Mouse (Mus musculus): ENCODE data around the gene 1700019N19Rik. TPM values are rescaled to one million over a fixed set of nuclear protein-coding genes. Genes with fewer than 3 reads are reported as not detected.

The 1700019N19Rik gene
- total and polyA plus RNA-seq, 2 experiments = not detected

DNA sequence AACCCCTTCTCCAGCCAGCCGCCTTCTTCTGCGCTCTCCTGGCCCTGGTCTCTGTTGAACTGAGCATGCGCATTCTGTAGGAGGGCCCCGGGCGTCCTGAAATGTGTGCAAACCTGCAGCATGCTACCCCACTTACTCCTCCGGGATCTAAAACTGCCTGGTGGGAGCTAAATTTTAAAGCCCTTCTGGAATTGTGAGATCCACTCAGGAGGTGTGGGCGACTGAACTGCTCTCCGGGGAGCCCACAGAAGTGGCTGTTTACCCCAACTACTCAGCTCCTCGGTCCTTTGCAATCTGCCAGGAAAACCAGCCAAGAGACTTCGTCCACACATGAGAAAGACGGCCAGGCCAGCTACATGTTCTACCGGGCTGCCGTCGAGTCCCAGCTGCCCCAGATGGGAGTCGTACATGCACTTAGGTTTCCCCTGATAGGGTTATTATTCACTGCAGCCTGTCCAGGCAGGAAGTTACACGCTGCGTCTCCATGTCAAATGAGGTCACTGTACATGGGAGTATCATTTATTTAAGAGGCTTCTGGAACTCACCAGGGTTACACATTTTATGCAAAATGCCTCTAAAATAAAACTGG lies 22.3 kb upstream of the 1700019N19Rik start:
- Histone ChIP-seq H3K4me3 (ENCODE audit: insufficient read depth, low read depth, low read length) (no peak overlapping the region), H3K27me3 (ENCODE audit: control insufficient read depth, insufficient read depth, low read length) (no peaks in the 10 kb centered on the region), H3K36me3 (ENCODE audit: control insufficient read depth, insufficient read depth, low read length) (no peaks in the 10 kb centered on the region), H3K9ac (ENCODE audit: low read depth, low read length) (no peak overlapping the region), H3K79me2 (ENCODE audit: control insufficient read depth, insufficient read depth, low read length) (no peaks in the 10 kb centered on the region), H3K4me1 (ENCODE audit: control insufficient read depth, insufficient read depth, low read length) (no peaks in the 10 kb centered on the region), H3K27ac (replicated peaks; ENCODE audit: insufficient read depth, low read depth, low read length) (peak overlapping the region; percentile 45; the same call in 1 of the 2 replicates)
- no peak for TF ChIP-seq CTCF (IDR thresholded peaks at IDR 0.05; ENCODE audit: low read depth, low read length)
- TF ChIP-seq POLR2A (IDR thresholded peaks at IDR 0.05; ENCODE audit: extremely low read depth, insufficient read depth, low read length) = no peak
- 76% methylated on average over 17 of the region's 17 CpGs for WGBS
- DNase-seq (ENCODE audit: extremely low read depth, low read depth, low spot score) = peak; percentile 19

GRCm38 (mm10) chr19:58815179-58815922 lies 21.1 kb upstream of the 1700019N19Rik start:
- no peak overlapping the region for H3K27ac ChIP-seq (replicated peaks; ENCODE audit: insufficient read depth, low read depth, low read length)
- H3K4me3 ChIP-seq (ENCODE audit: insufficient read depth, low read depth, low read length) = no peak overlapping the region
- H3K4me1 ChIP-seq (ENCODE audit: control insufficient read depth, insufficient read depth, low read length) = no peaks in the 10 kb centered on the region
- no peaks in the 10 kb centered on the region for H3K79me2 ChIP-seq (ENCODE audit: control insufficient read depth, insufficient read depth, low read length)
- H3K27me3 ChIP-seq (ENCODE audit: control insufficient read depth, insufficient read depth, low read length) = no peaks in the 10 kb centered on the region
- 86% methylated on average over 13 of the region's 13 CpGs for WGBS
- TF ChIP-seq CTCF (IDR thresholded peaks at IDR 0.05; ENCODE audit: low read depth, low read length) = no peak
- no peak for TF ChIP-seq POLR2A (IDR thresholded peaks at IDR 0.05; ENCODE audit: extremely low read depth, insufficient read depth, low read length)
- H3K36me3 ChIP-seq (ENCODE audit: control insufficient read depth, insufficient read depth, low read length) = no peaks in the 10 kb centered on the region
- DNase-seq (ENCODE audit: extremely low read depth, low read depth, low spot score) = no peak
- H3K9ac ChIP-seq (ENCODE audit: low read depth, low read length) = no peak overlapping the region

GRCm38 (mm10) chr19:58810536-58810935 lies 16.3 kb upstream of the 1700019N19Rik start:
- Histone ChIP-seq H3K27me3 (ENCODE audit: control insufficient read depth, insufficient read depth, low read length) (no peaks in the 10 kb centered on the region), H3K27ac (replicated peaks; ENCODE audit: insufficient read depth, low read depth, low read length) (no peak overlapping the region), H3K4me3 (ENCODE audit: insufficient read depth, low read depth, low read length) (no peak overlapping the region), H3K4me1 (ENCODE audit: control insufficient read depth, insufficient read depth, low read length) (no peaks in the 10 kb centered on the region), H3K79me2 (ENCODE audit: control insufficient read depth, insufficient read depth, low read length) (no peaks in the 10 kb centered on the region), H3K36me3 (ENCODE audit: control insufficient read depth, insufficient read depth, low read length) (no peaks in the 10 kb centered on the region), H3K9ac (ENCODE audit: low read depth, low read length) (no peak overlapping the region)
- 85% methylated on average over 5 of the region's 5 CpGs for WGBS
- no peak for DNase-seq (ENCODE audit: extremely low read depth, low read depth, low spot score)
- TF ChIP-seq POLR2A (IDR thresholded peaks at IDR 0.05; ENCODE audit: extremely low read depth, insufficient read depth, low read length) (no peak), CTCF (IDR thresholded peaks at IDR 0.05; ENCODE audit: low read depth, low read length) (no peak)

DNA sequence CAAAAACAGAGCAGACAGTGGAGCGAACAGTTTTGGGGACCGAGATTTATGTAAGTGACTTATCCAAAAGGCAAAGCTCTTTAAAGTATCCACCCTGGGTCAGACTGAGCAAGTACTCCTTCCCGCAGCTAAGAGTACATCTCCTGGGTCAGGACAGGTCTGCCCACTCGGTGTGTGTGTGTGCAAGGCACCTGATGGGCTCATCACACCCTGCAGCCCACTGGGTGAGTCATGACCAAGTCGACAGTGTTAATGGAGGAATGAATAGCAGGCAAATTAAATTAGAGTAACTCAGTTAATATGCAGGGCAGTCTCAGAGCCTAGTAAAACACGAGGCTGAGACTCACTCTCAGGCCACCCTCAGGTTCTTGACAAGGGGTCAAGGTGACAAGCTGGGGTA lies 14.6 kb upstream of the 1700019N19Rik start:
- Histone ChIP-seq H3K27ac (replicated peaks; ENCODE audit: insufficient read depth, low read depth, low read length) (no peak overlapping the region), H3K4me1 (ENCODE audit: control insufficient read depth, insufficient read depth, low read length) (no peaks in the 10 kb centered on the region), H3K79me2 (ENCODE audit: control insufficient read depth, insufficient read depth, low read length) (no peaks in the 10 kb centered on the region), H3K36me3 (ENCODE audit: control insufficient read depth, insufficient read depth, low read length) (no peaks in the 10 kb centered on the region), H3K27me3 (ENCODE audit: control insufficient read depth, insufficient read depth, low read length) (no peaks in the 10 kb centered on the region), H3K4me3 (ENCODE audit: insufficient read depth, low read depth, low read length) (no peak overlapping the region), H3K9ac (ENCODE audit: low read depth, low read length) (no peak overlapping the region)
- WGBS = 85% methylated on average over 6 of the region's 6 CpGs
- no peak for TF ChIP-seq POLR2A (IDR thresholded peaks at IDR 0.05; ENCODE audit: extremely low read depth, insufficient read depth, low read length)
- no peak for TF ChIP-seq CTCF (IDR thresholded peaks at IDR 0.05; ENCODE audit: low read depth, low read length)
- no peak for DNase-seq (ENCODE audit: extremely low read depth, low read depth, low spot score)

DNA sequence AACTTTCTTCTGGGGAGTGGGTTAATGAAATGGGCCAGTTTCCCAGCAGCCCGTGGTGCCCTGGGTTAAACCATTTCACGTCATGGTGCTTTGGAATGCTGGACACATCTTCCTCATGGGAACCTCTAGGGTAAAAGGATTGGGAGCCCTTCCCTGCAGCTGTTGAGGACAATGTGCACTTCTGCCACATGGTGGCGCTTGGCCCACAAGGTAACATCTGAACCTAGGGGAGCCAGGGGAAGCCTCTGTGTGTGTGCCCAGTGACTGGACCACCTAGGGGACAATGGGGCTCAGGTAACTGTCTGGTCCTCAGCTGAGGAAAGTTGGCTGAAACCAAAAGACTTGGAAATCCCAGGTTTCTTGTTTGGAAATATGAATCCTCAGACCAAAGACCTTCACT lies 12.1 kb upstream of the 1700019N19Rik start:
- Histone ChIP-seq H3K4me1 (ENCODE audit: control insufficient read depth, insufficient read depth, low read length) (no peaks in the 10 kb centered on the region), H3K9ac (ENCODE audit: low read depth, low read length) (no peak overlapping the region), H3K79me2 (ENCODE audit: control insufficient read depth, insufficient read depth, low read length) (no peaks in the 10 kb centered on the region), H3K36me3 (ENCODE audit: control insufficient read depth, insufficient read depth, low read length) (no peaks in the 10 kb centered on the region), H3K4me3 (ENCODE audit: insufficient read depth, low read depth, low read length) (no peak overlapping the region), H3K27ac (replicated peaks; ENCODE audit: insufficient read depth, low read depth, low read length) (no peak overlapping the region), H3K27me3 (ENCODE audit: control insufficient read depth, insufficient read depth, low read length) (no peaks in the 10 kb centered on the region)
- DNase-seq (ENCODE audit: extremely low read depth, low read depth, low spot score) = peak; percentile 18
- TF ChIP-seq CTCF (IDR thresholded peaks at IDR 0.05; ENCODE audit: low read depth, low read length) (peak; percentile 94), POLR2A (IDR thresholded peaks at IDR 0.05; ENCODE audit: extremely low read depth, insufficient read depth, low read length) (no peak)
- WGBS = 1% methylated on average over 3 of the region's 3 CpGs
